Mouse (Mus musculus) CD4-positive, CD25-positive, alpha-beta regulatory T cell, adult 4 months (primary cell): ENCODE results near the gene Atxn2l. TPM values are rescaled to one million over a fixed set of nuclear protein-coding genes. Genes with fewer than 3 reads are reported as not detected.

Source experiments
- ATAC-seq: one replicate; pipeline ENCODE4 v1.8.0; 2017
- polyA plus RNA-seq, 2 experiments: library from polyadenylated mRNA; unstranded; fragments of 100-300 nt; shearing (Covaris generic); gene quantifications; one replicate each; pipeline ENCODE4 v1.2.1; 2017

Atxn2l gene
- polyA plus RNA-seq, 2 experiments from 2014 or later = 15.6 to 17.4 TPM

DNA sequence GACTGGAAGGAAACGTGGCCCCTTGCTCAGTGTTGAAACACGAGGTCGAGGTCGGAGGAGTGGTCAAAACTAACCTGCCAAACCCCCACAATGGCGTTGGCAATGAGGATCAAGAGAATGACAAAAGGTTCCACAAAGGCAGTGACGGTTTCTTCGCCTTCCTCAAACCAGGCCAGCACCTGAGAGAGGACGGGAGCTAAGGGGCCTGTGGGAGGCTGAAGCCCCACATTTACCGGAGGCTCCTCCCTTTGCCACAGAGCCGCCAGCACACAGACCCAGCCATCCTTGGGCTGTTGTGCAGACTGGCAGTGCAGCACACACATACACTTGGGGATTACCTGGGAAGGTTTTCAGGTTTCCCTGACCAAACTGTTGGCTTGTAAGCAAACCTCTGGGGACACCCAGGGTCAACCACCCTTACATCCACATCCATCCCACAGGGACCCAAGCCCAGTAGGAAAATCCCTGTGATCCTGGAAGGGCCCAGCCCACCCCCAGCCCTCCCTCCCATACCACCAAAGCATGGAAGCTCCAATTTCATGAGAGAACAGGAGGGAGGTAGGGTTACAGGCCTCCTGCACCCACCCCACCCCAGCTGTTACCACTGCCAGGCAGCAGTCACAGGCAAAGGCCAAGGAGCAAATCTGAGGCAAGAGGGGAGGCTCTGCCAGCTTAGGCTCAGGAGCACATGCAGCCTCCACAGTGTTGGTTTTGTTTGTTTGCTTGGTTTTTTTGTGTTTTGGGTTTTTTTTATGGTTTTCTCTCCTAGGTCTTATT lies 42.4 kb downstream of the Atxn2l start:
- ATAC-seq = no peak

DNA sequence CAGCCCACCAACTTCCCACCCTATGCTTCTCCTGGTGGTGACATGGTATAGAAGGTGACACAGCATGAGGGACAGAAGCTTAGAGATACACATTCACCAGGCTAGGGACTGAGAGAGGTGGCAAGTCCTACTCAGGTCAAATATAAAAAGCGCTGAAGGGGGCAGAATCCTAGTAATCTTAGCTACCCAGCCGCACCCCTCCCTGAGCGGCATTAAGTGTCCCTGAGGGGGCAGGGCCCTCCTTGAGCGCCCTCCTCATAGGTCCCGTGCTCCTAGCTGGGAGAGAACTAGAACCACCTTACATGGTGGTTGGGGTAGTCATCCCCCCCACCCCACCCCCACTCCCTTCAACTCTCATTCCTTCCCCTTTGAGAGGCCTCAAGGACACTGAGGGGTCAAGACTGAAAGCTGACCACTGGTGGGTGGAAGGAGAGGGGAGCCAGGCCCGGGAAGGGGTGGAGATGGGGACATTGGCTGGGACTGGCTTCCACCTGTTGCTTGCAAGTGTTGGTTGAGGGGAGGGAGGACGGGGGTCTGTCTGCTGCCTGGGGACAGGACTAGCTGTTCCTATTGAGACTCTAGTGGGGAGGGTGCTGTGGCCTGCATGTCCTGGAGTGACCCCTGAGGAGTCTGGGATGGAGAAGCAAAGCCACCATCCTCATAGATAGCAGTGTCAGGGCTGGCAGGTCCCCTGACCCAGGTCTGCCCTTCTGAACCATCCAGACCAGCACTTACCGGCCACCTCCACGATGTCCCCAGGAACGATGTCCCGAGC lies 44.2 kb downstream of the Atxn2l start:
- ATAC-seq = no peak

DNA sequence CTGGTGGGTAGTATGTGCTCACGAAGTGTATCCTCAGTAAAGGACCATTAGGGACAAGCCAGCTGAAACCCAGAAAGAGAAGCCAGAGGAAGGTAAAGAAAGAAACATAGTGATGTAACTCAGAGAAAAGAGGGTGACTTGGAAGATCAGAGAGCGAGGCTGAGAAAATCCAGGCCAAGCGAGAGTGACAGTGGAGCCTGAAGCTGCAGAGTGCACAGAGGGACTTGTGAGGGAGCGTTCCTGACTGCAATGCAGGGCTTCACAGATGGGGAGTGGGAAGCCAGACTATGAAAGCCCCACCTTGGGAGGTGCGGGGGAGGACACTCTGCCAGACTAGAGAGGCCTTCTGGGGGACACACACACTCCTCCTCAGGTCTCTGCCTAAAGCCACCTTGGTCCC lies 45.0 kb downstream of the Atxn2l start:
- no peak for ATAC-seq

DNA sequence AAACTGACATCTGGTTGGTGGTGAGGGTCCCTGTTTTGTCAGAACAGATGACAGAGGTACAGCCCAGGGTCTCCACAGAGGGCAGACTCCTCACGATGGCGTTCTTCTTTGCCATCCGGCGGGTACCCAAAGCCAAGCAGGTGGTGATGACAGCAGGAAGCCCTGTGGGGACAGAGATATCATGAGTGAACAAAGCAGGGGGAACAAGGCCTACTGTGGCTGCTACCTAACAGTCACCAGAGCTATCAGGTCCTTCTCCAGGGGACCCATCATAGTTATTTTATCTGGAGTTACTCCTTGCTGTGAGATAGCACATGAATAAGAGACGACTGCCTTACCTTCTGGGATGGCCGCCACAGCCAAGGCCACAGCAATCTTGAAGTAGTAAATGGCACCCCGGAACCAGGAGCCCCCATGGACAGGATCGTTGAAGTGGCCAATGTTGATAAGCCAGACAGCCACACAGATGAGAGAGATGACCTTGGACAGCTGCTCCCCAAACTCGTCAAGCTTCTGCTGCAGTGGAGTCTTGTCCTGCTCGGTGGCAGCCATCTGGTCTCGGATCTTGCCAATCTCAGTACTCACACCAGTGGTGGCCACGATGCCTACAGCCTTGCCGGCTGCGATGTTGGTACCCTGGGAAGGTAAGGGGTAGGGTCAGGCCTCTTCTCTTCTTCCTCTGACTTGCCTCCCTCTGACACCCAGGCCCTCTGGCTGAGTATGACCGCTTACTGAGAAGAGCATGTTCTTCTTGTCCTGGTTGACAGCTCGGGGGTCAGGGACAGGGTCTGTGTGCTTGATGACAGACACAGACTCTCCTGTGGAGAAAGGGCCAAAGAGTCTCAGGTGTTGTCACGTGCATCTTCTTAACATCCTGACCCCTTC lies 46.6 kb downstream of the Atxn2l start:
- no peak for ATAC-seq

DNA sequence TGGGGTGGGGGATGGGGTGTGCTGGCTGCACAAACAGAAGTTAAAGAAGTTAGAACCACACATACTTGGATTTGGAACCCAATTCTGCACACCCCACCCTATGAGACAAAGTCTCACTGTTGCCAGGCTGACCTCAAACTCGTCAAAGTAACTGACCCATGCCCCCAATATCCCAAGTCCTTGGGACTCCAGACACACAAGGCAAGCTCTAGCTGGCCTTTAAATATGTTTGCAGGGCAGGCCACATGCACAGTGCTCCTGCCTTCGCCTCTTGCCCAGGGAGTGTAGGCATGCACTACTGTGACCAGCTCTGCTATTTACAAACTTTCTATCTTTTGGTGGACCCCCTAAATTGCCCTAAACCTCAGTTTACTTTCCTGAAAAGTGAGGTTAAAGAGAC lies 48.0 kb downstream of the Atxn2l start:
- no peak for ATAC-seq

DNA sequence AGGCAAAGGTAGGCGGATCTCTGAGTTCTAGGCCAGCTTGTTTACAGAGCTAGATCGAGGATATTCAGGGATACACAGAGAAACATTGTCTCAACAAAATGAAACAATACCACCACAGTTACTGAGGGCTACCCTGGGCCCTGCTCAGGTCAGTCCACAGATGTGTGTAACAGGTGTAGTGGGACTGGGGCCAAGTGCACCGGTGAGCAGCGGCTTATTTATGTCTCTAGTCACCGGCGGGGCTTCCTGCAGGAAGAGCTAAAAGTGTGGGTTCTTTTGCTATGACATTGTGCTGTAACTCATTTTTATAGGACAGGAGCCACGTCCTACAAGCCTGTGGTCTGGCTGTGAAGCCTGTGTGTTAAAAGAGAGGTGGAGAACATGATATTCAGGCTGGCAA lies 49.4 kb downstream of the Atxn2l start:
- ATAC-seq = no peak

DNA sequence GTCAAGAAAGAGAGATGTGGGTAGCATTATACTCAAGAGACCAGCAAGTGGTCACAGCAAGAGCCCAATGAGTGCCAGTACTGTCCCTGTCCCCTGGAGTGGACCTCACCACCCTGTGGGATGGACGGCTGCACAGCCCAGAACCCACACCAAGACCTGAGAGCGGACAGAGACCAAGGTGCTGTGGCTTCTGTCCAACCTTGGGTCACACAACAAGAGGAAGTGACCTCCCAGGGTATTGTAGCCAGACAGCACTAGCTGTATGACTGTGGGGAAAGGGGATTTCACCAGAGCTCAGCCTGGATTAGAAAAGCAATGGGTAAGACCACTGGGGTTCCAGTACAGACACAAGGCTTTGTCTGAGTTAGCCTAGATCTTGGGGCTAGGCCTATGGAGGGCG lies 51.0 kb downstream of the Atxn2l start:
- no peak for ATAC-seq

DNA sequence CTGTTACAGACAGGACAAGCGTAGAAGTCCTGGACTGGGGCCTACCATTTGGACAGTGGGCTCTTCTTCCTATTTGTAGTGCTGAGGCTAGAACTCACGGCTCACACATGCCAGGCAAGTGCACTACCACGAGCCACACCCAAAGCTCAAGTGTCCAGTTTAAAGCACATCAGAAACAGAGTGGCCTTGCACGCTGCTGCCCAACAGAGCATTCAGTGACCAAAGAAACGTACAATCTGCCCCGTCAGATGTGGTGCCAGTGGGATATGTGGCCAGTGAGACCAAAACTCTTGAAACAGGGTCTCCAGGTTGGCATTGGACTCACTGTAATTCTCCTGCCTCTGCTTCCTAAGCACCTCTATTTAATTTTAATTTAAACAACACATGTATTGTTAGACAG lies 52.6 kb downstream of the Atxn2l start:
- ATAC-seq = no peak

DNA sequence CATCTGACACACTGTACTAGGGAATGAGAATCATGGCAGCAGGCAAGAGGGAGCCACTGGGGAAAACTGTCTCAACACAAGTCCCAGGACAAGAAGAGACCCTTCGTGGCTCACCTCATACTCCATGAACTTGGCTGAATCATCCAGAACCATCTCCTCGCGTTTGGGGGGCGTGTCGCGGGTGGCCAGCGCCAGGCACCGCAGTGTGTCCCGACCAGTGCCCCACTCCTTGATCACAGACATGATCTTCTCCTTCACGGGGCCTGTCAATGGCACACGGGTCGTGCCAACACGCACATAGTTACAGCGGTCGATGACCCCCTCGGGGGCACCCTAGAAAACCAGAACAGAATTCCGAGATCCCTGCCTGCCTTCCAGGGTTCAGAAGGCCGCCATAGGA lies 53.2 kb downstream of the Atxn2l start:
- ATAC-seq = no peak

DNA sequence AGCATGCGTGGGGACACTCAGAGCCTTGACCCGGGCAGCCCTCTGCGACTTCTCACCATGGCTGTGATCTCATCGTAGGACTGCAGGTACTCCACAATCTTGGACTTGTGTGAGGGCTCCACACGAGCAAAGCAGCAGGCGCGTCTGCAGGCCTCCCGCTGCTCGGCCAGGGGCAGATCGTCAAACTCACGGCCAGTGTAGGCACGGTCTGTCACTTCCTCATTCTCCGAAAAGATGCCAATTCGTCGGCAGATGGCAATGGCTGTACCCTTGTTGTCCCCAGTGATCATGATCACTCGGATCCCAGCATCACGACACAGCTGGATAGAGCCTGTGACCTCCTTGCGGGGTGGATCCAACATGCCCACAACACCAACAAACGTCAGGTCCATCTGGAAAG lies 54.8 kb downstream of the Atxn2l start:
- ATAC-seq = no peak

DNA sequence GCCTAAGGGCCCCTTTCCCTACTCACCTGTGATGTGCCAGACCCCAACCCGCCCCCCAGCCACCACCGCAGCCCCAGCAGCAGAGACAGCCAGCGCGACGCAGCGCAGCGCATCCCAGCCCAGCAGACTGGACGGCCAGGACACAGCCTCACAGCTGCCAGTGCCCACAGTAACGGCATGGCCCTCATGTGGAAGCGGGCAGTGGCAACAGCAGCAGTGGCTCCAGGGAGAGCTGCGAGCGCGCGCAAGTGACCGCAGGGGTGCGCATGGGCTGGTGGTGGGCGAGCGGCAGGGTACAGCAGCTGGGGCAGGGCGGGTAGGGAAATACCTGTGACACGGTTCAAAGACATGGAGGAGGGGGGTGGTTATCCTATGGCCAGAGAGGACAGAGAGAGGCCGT lies 57.0 kb downstream of the Atxn2l start:
- ATAC-seq = no peak

DNA sequence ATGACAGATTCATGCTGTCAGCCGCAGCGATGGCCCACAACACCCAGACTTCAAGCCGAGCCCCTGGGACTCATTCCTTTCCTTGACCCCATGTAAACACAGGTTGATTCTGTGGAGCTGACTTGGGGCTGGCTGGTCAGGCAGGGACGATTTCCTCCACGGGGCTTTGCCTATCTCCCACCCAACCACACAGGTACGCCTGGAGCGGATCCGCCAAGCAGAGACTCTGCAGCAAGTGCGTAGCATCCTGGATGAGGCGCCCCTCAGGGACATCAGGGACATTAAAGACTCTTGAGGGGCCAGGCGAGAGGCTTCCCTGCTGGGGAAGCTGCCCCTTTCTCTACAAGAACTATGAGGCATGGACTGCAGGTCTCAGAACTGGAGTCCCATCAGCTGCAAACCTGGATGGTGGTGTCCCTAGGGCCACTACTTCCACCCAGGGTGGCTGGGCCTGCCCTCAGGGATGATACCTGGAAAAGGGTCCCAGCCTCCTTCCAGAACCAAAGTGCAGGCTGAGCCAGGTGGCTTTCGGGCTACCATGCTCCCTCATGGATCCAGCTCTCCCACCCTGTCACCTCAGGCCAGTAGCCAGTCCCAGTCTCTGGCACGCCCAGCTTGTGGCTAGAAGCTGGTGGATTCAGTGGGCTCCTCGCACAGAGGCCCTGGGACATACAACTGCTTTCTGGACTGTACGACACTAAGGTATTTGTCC lies 58.0 kb downstream of the Atxn2l start:
- no peak for ATAC-seq

DNA sequence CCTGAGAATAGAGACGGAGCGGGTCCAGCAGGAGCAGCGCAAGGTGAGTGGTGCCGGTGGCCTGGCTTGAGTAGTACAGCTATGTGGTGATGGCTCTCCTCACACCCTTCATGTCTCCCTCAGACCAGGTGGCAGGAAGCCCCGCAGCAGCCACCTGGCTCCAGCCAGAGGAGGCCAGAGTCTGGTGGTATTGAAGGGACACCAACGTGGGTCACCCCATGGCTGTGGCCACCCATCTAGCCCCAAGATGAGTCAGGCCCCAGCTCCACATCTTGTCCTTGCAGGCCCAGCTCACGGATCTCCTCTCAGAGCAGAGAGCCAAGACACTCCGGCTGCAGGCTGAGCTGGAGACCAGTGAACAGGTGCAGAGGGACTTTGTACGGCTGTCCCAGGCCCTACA lies 58.7 kb downstream of the Atxn2l start:
- no peak for ATAC-seq

DNA sequence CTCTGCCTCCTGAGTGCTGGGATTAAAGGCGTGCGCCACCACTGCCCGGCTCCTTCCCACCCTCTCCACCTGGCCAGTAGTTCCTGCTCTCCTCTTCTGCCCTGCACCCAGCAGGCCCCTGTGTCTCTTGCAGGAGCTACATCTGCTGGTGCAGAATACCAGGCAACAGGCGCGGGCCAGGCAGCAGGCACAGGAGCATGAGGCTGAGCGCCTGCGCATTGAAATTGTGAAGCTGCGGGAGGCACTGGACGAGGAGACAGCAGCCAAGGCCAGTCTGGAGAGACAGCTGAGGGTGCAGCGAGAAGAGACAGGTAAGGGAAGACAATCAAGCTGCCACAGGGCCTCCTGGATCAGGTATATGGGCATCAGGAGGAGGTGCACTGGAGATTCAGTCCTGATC lies 59.2 kb downstream of the Atxn2l start:
- ATAC-seq = no peak

Other genes with a start within 250 kb of the Atxn2l start
- gene Sbk1, start 230.8 kb downstream of the Atxn2l start, polyA plus RNA-seq = 1 to 10 TPM; 2.7 to 5.0 TPM
- 1,000 to 10,000 TPM in 1 of 2 experiments, 100 to 1,000 TPM in 1; 947 to 1,259 TPM for gene Lat, start 133.9 kb downstream of the Atxn2l start, polyA plus RNA-seq
- gene Spns1, start 126.0 kb downstream of the Atxn2l start, polyA plus RNA-seq = 10 to 100 TPM; 42.8 to 86.8 TPM
- 1 to 10 TPM; 2.6 to 2.8 TPM for gene Nfatc2ip, start 106.7 kb downstream of the Atxn2l start, polyA plus RNA-seq
- 10 to 100 TPM in 1 of 2 experiments, not detected in 1; 16.9 TPM for gene Cd19, start 88.5 kb downstream of the Atxn2l start, polyA plus RNA-seq
- gene Rabep2, start 74.7 kb downstream of the Atxn2l start, polyA plus RNA-seq = 10 to 100 TPM; 31.9 to 68.2 TPM
- under 1 TPM; 0.18 to 0.38 TPM for gene Atp2a1, start 40.3 kb downstream of the Atxn2l start, polyA plus RNA-seq
- gene Sh2b1, start 28.0 kb downstream of the Atxn2l start, polyA plus RNA-seq = 10 to 100 TPM; 11.5 to 13.1 TPM
- 10 to 100 TPM; 79.8 to 89.2 TPM for gene Tufm, start 16.1 kb downstream of the Atxn2l start, polyA plus RNA-seq
- 100 to 1,000 TPM; 228 to 250 TPM for gene Eif3c, start 63.0 kb upstream of the Atxn2l start, polyA plus RNA-seq
- gene Apobr, start 81.5 kb upstream of the Atxn2l start, polyA plus RNA-seq = 1 to 10 TPM in 1 of 2 experiments, under 1 TPM in 1; 0.36 to 1.5 TPM
- 100 to 1,000 TPM in 1 of 2 experiments, 10 to 100 TPM in 1; 79.9 to 150 TPM for gene Cln3, start 82.4 kb upstream of the Atxn2l start, polyA plus RNA-seq
- gene Il27, start 91.5 kb upstream of the Atxn2l start, polyA plus RNA-seq = not detected
- gene Nupr1, start 127.4 kb upstream of the Atxn2l start, polyA plus RNA-seq = under 1 TPM in 1 of 2 experiments, not detected in 1; 0.42 TPM
- gene Sgf29, start 145.9 kb upstream of the Atxn2l start, polyA plus RNA-seq = 100 to 1,000 TPM in 1 of 2 experiments, 10 to 100 TPM in 1; 93.1 to 113 TPM
- gene Sult1a1, start 173.0 kb upstream of the Atxn2l start, polyA plus RNA-seq = 1 to 10 TPM in 1 of 2 experiments, under 1 TPM in 1; 0.82 to 1.3 TPM
- gene Bola2, start 192.0 kb upstream of the Atxn2l start, polyA plus RNA-seq = 100 to 1,000 TPM in 1 of 2 experiments, 10 to 100 TPM in 1; 82.6 to 175 TPM
- 10 to 100 TPM; 10.6 to 21.4 TPM for gene Slx1b, start 192.3 kb upstream of the Atxn2l start, polyA plus RNA-seq
- gene Coro1a, start 204.3 kb upstream of the Atxn2l start, polyA plus RNA-seq = 1,000 to 10,000 TPM; 2,251 to 2,782 TPM